Mouse (Mus musculus) gastrocnemius, postnatal 10 days (tissue): ENCODE data around the gene Lrfn3. TPM values are rescaled to one million over a fixed set of nuclear protein-coding genes. Genes with fewer than 3 reads are reported as not detected.

Experiments used
- DNase-seq: peaks from one replicate; pipeline ENCODE4 v3.0.0; 2021; ENCODE audit warnings: mixed read lengths
- total RNA-seq, 2 experiments: library from RNA; stranded (reverse); gene quantifications; 2 replicates each; pipeline ENCODE4 v1.2.3; 2021

Lrfn3 gene
- total RNA-seq, 2 experiments from 2014 or later = 1.6 to 3.1 TPM

DNA sequence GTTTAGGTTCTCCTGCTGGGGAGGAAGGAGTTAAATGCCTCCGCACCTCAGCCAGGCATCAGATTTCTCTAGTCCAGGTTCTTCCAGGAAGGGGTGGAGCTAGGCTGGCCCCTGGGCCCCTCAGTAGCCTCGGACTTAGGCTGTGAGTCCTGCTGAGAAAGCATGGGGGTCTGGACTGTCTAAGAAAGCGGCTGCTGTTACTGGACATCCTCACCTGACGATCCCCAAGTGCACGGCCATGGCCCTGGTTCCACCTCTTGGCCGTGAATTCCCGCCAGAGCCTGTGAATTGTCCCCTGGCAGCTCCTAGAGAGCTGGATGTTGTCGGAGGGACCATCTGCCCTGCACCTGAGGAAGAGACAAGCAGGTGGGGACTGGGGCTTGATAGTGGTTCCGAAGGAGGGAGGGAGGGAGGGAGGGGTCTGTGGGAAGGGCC is 47.8 kb downstream of the Lrfn3 start, which contains the start of gene Syne4:
Gene Syne4 (plus strand): TSS at position 87 of the 435 bp plus-strand sequence.
- DNase-seq = no peak

- DNase-seq = no peak
Observed at GRCm38 (mm10) chr7:30313666-30314320, 48.8 kb downstream of the Lrfn3 start.

- no peak for DNase-seq
Observed at GRCm38 (mm10) chr7:30310136-30310535, 52.4 kb downstream of the Lrfn3 start.

DNA sequence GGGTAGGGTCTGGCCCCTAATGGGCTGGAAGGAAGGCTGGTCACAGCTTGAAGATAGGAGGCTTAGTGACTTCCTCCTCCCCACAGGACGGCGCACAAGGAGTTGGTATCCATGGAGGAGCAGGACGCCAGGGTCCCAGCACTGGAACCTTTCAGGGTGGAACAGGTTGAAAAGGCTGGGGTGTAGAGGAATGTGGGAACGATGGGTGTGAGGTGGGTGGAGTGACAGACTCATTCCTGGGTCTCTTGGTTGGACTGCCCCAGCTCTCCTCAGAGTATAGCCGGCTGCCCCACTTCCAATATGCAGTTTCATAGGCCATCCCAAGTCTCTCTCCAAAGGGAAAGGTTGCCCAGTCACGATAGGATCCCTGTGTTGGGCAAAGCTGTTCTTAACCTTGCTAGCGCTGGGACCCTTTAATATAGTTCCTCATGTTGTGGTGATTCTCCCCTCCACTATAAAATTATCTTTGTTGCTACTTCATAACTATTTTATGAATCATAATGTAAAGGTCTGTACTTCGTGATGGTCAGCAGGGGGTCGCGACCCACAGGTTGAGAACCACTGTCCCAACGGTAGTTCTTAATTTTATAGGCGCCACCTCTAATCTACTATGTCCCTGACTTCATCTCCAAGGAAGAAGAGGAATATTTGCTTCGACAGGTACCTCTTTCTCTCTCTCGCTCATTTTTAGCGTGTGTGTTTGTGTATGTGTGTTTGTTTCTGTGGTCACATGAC is 53.0 kb downstream of the Lrfn3 start:
- no peak for DNase-seq

DNA sequence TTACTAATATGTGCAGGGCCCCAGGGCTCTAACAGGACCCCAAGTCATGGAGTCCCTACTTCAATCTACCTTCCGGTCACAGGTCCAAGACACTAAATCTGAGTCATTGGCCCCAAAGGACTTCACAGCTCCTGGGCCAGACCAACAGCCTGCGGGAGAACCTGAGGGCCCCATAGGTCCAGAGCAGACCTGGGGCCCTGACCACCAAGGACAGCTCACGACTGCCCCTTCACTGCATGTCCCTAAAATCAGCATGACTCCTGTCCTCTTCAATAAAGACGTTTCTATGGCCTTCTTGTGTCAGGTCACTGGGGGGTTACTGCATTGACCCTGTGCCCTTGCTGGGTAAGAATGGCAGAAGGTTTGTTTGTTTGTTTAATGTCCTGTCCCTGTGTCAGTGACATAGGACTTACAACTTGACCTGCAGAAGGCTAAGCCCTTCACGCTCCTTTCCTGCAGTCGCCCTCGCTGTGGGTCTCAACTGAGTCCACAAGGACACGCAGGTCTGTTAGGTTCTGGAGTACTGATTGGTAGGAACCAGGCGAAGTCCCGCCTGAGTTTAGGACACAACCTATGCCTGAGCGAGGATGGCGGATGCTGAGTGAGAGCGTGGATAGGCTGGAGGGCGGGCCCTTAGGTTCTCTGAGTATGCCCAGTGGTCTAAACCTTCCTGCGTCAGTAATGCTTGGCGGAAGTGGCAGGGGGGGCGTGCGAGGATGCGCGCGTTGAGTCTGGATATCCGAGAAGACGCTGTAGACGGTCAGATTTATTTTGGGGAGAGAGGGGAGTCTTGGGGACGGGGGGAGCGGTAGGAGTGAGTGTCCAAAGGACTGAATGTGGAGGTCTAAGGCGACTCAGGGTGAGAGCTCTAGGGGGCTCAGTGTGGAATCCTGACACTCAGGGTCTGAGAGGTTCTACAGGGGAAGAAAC is 54.2 kb downstream of the Lrfn3 start, which contains the start of gene Alkbh6:
Gene Alkbh6 (plus strand): TSS at position 642 of the 930 bp plus-strand sequence.
- peak; percentile 82 for DNase-seq

GRCm38 (mm10) chr7:30306083-30306779 is 56.3 kb downstream of the Lrfn3 start:
- no peak for DNase-seq

Other genes with a start within 250 kb of the Lrfn3 start
- gene Zfp382, start 240.8 kb downstream of the Lrfn3 start, total RNA-seq = 1 to 10 TPM; 2.6 to 4.8 TPM
- gene Zfp146, start 193.0 kb downstream of the Lrfn3 start, total RNA-seq = 10 to 100 TPM; 34.6 to 40.3 TPM
- gene Cox7a1, start 178.6 kb downstream of the Lrfn3 start, total RNA-seq = 100 to 1,000 TPM; 630 to 723 TPM
- gene Capns1, start 164.0 kb downstream of the Lrfn3 start, total RNA-seq = 100 to 1,000 TPM; 314 to 330 TPM
- gene Polr2i, start 130.8 kb downstream of the Lrfn3 start, total RNA-seq = 10 to 100 TPM; 71.9 to 80.7 TPM
- gene Tbcb, start 130.5 kb downstream of the Lrfn3 start, total RNA-seq = 10 to 100 TPM; 42.8 to 47.0 TPM
- under 1 TPM in 1 of 2 experiments, not detected in 1; 0.77 TPM for gene Ovol3, start 127.0 kb downstream of the Lrfn3 start, total RNA-seq
- under 1 TPM; 0.32 to 0.38 TPM for gene Thap8, start 82.7 kb downstream of the Lrfn3 start, total RNA-seq
- 1 to 10 TPM; 4.9 to 5.9 TPM for gene Wdr62, start 82.4 kb downstream of the Lrfn3 start, total RNA-seq
- 10 to 100 TPM; 22.2 to 26.5 TPM for gene Clip3, start 71.0 kb downstream of the Lrfn3 start, total RNA-seq
- 10 to 100 TPM; 18.3 to 18.6 TPM for gene Alkbh6, start 54.1 kb downstream of the Lrfn3 start, total RNA-seq
- 1 to 10 TPM; 1.8 TPM for gene Syne4, start 48.0 kb downstream of the Lrfn3 start, total RNA-seq
- 1 to 10 TPM; 1.0 to 1.2 TPM for gene E130208F15Rik, start 41.0 kb downstream of the Lrfn3 start, total RNA-seq
- gene Sdhaf1, start 38.9 kb downstream of the Lrfn3 start, total RNA-seq = 10 to 100 TPM; 10.3 to 11.5 TPM
- 10 to 100 TPM; 11.9 to 22.2 TPM for gene Tyrobp, start 51.0 kb upstream of the Lrfn3 start, total RNA-seq
- under 1 TPM; 0.66 to 0.72 TPM for gene Hcst, start 57.1 kb upstream of the Lrfn3 start, total RNA-seq
- gene Nfkbid, start 59.0 kb upstream of the Lrfn3 start, total RNA-seq = under 1 TPM; 0.14 to 0.45 TPM
- 1 to 10 TPM; 3.3 to 4.4 TPM for gene Aplp1, start 82.8 kb upstream of the Lrfn3 start, total RNA-seq
- gene Kirrel2, start 94.9 kb upstream of the Lrfn3 start, total RNA-seq = not detected
- not detected for gene Nphs1, start 95.5 kb upstream of the Lrfn3 start, total RNA-seq
- gene Prodh2, start 130.8 kb upstream of the Lrfn3 start, total RNA-seq = not detected
- gene Arhgap33, start 172.3 kb upstream of the Lrfn3 start, total RNA-seq = 1 to 10 TPM; 3.2 to 4.8 TPM
- gene Hspb6, start 189.4 kb upstream of the Lrfn3 start, total RNA-seq = 100 to 1,000 TPM; 304 to 323 TPM
- 1 to 10 TPM; 3.8 to 6.2 TPM for gene Proser3, start 189.5 kb upstream of the Lrfn3 start, total RNA-seq
- gene Lin37, start 197.1 kb upstream of the Lrfn3 start, total RNA-seq = 10 to 100 TPM; 11.0 to 16.3 TPM
- gene U2af1l4, start 200.5 kb upstream of the Lrfn3 start, total RNA-seq = 10 to 100 TPM; 56.3 to 57.5 TPM
- gene Gm49396, start 200.6 kb upstream of the Lrfn3 start, total RNA-seq = 1 to 10 TPM; 1.5 to 2.3 TPM
- 100 to 1,000 TPM in 1 of 2 experiments, 10 to 100 TPM in 1; 93.7 to 104 TPM for gene Psenen, start 200.9 kb upstream of the Lrfn3 start, total RNA-seq
- 1 to 10 TPM; 1.4 to 2.3 TPM for gene Igflr1, start 202.7 kb upstream of the Lrfn3 start, total RNA-seq
- gene Kmt2b, start 226.0 kb upstream of the Lrfn3 start, total RNA-seq = 10 to 100 TPM; 21.4 to 26.8 TPM
- gene Zbtb32, start 236.1 kb upstream of the Lrfn3 start, total RNA-seq = not detected